Mouse (Mus musculus) midbrain, embryonic 13.5 days (tissue): Measurements from ENCODE around the gene Samt1. TPM values are rescaled to one million over a fixed set of nuclear protein-coding genes. Genes with fewer than 3 reads are reported as not detected.
"Not testable (repeated sequence)": the region's sequence is repeated elsewhere in the genome, so short reads cannot be mapped to it uniquely, and the experiment has no call there.

Source experiments
- ATAC-seq: fragments of 200-750 bp; cut with Nextera tagmentation; 2 replicates; pipeline ENCODE4 v1.8.0; 2017; ENCODE audit warnings: mild to moderate bottlenecking, moderate TSS enrichment, moderate library complexity
- H3K27ac ChIP-seq: fragments of 300-500 bp; sonication (generic); 2 replicates; pipeline ENCODE4 v1.5.1; 2015; ENCODE audit warnings: inconsistent platforms, mild to moderate bottlenecking, moderate library complexity
- H3K27me3 ChIP-seq: fragments of 300-500 bp; sonication (generic); 2 replicates; pipeline ENCODE4 v1.6.1; 2015; ENCODE audit warnings: mild to moderate bottlenecking, inconsistent platforms
- H3K36me3 ChIP-seq: fragments of 300-500 bp; sonication (generic); 2 replicates; pipeline ENCODE4 v1.6.1; 2015; ENCODE audit warnings: mild to moderate bottlenecking, inconsistent platforms
- H3K4me1 ChIP-seq: fragments of 300-500 bp; sonication (generic); replicated peaks from 2 replicates; pipeline ENCODE4 v1.6.1; 2015; ENCODE audit warnings: inconsistent platforms
- H3K4me2 ChIP-seq: fragments of 300-500 bp; sonication (generic); replicated peaks from 2 replicates; pipeline ENCODE4 v1.6.1; 2015; ENCODE audit warnings: moderate library complexity, mild to moderate bottlenecking, inconsistent platforms
- H3K4me3 ChIP-seq: fragments of 300-500 bp; sonication (generic); replicated peaks from 2 replicates; pipeline ENCODE4 v1.5.1; 2015; ENCODE audit warnings: mild to moderate bottlenecking, inconsistent platforms
- H3K9ac ChIP-seq: fragments of 300-500 bp; sonication (generic); replicated peaks from 2 replicates; pipeline ENCODE4 v1.6.1; 2015; ENCODE audit warnings: mild to moderate bottlenecking, inconsistent platforms
- H3K9me3 ChIP-seq: fragments of 300-500 bp; sonication (generic); 2 replicates; pipeline ENCODE4 v1.6.1; 2016; ENCODE audit warnings: mild to moderate bottlenecking, inconsistent platforms
- WGBS: fragments of 180-500 bp; shearing (Covaris S2); methylation state at CpG from one replicate; pipeline ENCODE4 v1.1.7; 2015; 5-methylcytosine and 5-hydroxymethylcytosine counted together
- polyA plus RNA-seq: library from polyadenylated mRNA; unstranded; fragments of >200 nt; fragmentation: Nextera tagmentation; extraction: Ambion mirVana; gene quantifications from 2 replicates; pipeline ENCODE4 v1.2.1, GENCODE M21; 2015

Samt1 gene
- polyA plus RNA-seq: not detected in 2 replicates

- not testable (repeated sequence) for H3K27me3 ChIP-seq, H3K9ac ChIP-seq, H3K4me1 ChIP-seq, H3K4me3 ChIP-seq, H3K4me2 ChIP-seq, H3K36me3 ChIP-seq, H3K27ac ChIP-seq, ATAC-seq, H3K9me3 ChIP-seq
These were observed at the start of gene Samt1 for GRCm38 (mm10) chrX:154012540-154012939. Gene Samt1 (minus strand): TSS chrX:154012640.

- H3K27ac ChIP-seq, H3K27me3 ChIP-seq, H3K9ac ChIP-seq, H3K4me2 ChIP-seq, H3K9me3 ChIP-seq, H3K4me1 ChIP-seq, H3K4me3 ChIP-seq, H3K36me3 ChIP-seq, ATAC-seq: not testable (repeated sequence)
These were observed 42.5 kb upstream of the Samt1 start, which contains the start of gene Gm10057 for GRCm38 (mm10) chrX:154054939-154055338. Gene Gm10057 (minus strand): TSS chrX:154055039.

GRCm38 (mm10) chrX:154033727-154034126 is 21.3 kb upstream of the Samt1 start, which contains the start of gene 4921511M17Rik:
Gene 4921511M17Rik (minus strand): TSS chrX:154033827.
- H3K27ac ChIP-seq, ATAC-seq, H3K9me3 ChIP-seq, H3K9ac ChIP-seq, H3K27me3 ChIP-seq, H3K4me2 ChIP-seq, H3K4me1 ChIP-seq, H3K4me3 ChIP-seq, H3K36me3 ChIP-seq: not testable (repeated sequence)

GRCm38 (mm10) chrX:153976914-153977313 is 35.5 kb downstream of the Samt1 start:
- not testable (repeated sequence) for H3K4me2 ChIP-seq, H3K36me3 ChIP-seq, H3K4me1 ChIP-seq, H3K9me3 ChIP-seq, H3K9ac ChIP-seq, H3K27me3 ChIP-seq, H3K27ac ChIP-seq, H3K4me3 ChIP-seq
- no CpG with 5 or more reads among the region's 2 CpGs for WGBS
- ATAC-seq: peak; percentile 49

- H3K27me3 ChIP-seq, H3K9me3 ChIP-seq, H3K27ac ChIP-seq, H3K4me1 ChIP-seq, H3K9ac ChIP-seq, H3K36me3 ChIP-seq, H3K4me2 ChIP-seq, ATAC-seq, H3K4me3 ChIP-seq: not testable (repeated sequence)
- 20% methylated on average over 4 of the region's 4 CpGs for WGBS
These were observed 36.0 kb downstream of the Samt1 start for GRCm38 (mm10) chrX:153976467-153976866.

GRCm38 (mm10) chrX:153974450-153974849 is 38.0 kb downstream of the Samt1 start:
- no peaks in the 10 kb centered on the region for H3K27me3 ChIP-seq
- no peaks in the 10 kb centered on the region for H3K36me3 ChIP-seq
- ATAC-seq: no peak
- WGBS: 20% methylated on average over 2 of the region's 2 CpGs
- H3K27ac ChIP-seq: no peak overlapping the region
- no peaks in the 10 kb centered on the region for H3K9me3 ChIP-seq
- H3K4me1 ChIP-seq: no peaks in the 10 kb centered on the region
- no peak overlapping the region for H3K4me2 ChIP-seq
- H3K4me3 ChIP-seq: no peak overlapping the region
- no peak overlapping the region for H3K9ac ChIP-seq

GRCm38 (mm10) chrX:153952866-153953265 is 59.6 kb downstream of the Samt1 start:
- H3K9ac ChIP-seq, H3K4me2 ChIP-seq, H3K27ac ChIP-seq, H3K9me3 ChIP-seq, H3K27me3 ChIP-seq, H3K4me1 ChIP-seq, H3K36me3 ChIP-seq, H3K4me3 ChIP-seq: not testable (repeated sequence)
- no CpG with 5 or more reads among the region's 2 CpGs for WGBS
- peak; percentile 44; the same call in 1 of the 2 replicates for ATAC-seq

Other genes starting within 250 kb of the Samt1 start
- gene Spin2c, start 180.4 kb downstream of the Samt1 start, polyA plus RNA-seq: 16.9 and 19.9 TPM in 2 replicates
- not detected in 2 replicates for gene 4921511M17Rik, start 21.2 kb upstream of the Samt1 start, polyA plus RNA-seq
- not detected in 2 replicates for gene Gm10057, start 42.4 kb upstream of the Samt1 start, polyA plus RNA-seq
- gene Gm15140, start 108.0 kb upstream of the Samt1 start, polyA plus RNA-seq: not detected in 2 replicates